Mouse (Mus musculus) spleen, adult 18-20 months (tissue): Measurements from ENCODE around the gene Tmem220.

Source experiments
- DNase-seq, 2 experiments: peaks; one replicate each; pipeline ENCODE4 v3.0.0; 2022; ENCODE audit warnings: mixed read lengths in 2 of 2

Tmem220 gene

GRCm38 (mm10) chr11:67062726-67063125 is 37.8 kb downstream of the Tmem220 start:
- DNase-seq: no peak

GRCm38 (mm10) chr11:67067741-67068140 is 42.8 kb downstream of the Tmem220 start:
- no peak for DNase-seq

- DNase-seq: no peak
Observed at GRCm38 (mm10) chr11:67072615-67073130, 47.7 kb downstream of the Tmem220 start.

- DNase-seq: no peak
Observed at GRCm38 (mm10) chr11:67075036-67075435, 50.1 kb downstream of the Tmem220 start.

- no peak for DNase-seq
Observed at GRCm38 (mm10) chr11:67076781-67077180, 51.8 kb downstream of the Tmem220 start.

- no peak for DNase-seq
Observed at GRCm38 (mm10) chr11:67077435-67077834, 52.5 kb downstream of the Tmem220 start.

- DNase-seq: no peak
Observed at GRCm38 (mm10) chr11:67078000-67078399, 53.0 kb downstream of the Tmem220 start, which contains the start of gene Myh3. Myh3 (plus strand) TSS chr11:67078300.

- DNase-seq: no peak
Observed at GRCm38 (mm10) chr11:67078888-67079287, 53.9 kb downstream of the Tmem220 start.

GRCm38 (mm10) chr11:67079740-67080139 is 54.8 kb downstream of the Tmem220 start:
- DNase-seq: no peak

GRCm38 (mm10) chr11:67080168-67080567 is 55.2 kb downstream of the Tmem220 start:
- DNase-seq: peak in 1 of 2 experiments; percentile 44

- DNase-seq: no peak
Observed at GRCm38 (mm10) chr11:67081125-67081649, 56.2 kb downstream of the Tmem220 start.

- DNase-seq: no peak
Observed at GRCm38 (mm10) chr11:67082188-67082587, 57.2 kb downstream of the Tmem220 start.

- no peak for DNase-seq
Observed at GRCm38 (mm10) chr11:67082793-67083192, 57.8 kb downstream of the Tmem220 start.

- DNase-seq: no peak
Observed at GRCm38 (mm10) chr11:67083239-67083638, 58.3 kb downstream of the Tmem220 start.

- no peak for DNase-seq
Observed at GRCm38 (mm10) chr11:67083712-67084340, 58.9 kb downstream of the Tmem220 start.
